Mouse (Mus musculus) embryonic facial prominence, embryonic 14.5 days (tissue): ENCODE measurements around the gene 9030624G23Rik. TPM values are rescaled to one million over a fixed set of nuclear protein-coding genes. Genes with fewer than 3 reads are reported as not detected.
"Not testable (repeated sequence)": the region's sequence is repeated elsewhere in the genome, so short reads cannot be mapped to it uniquely, and the experiment has no call there.

Experiments
- ATAC-seq: fragments of 200-750 bp; cut with Nextera tagmentation; 2 replicates; pipeline ENCODE4 v1.8.0; 2017; ENCODE audit warnings: low read depth, moderate number of reproducible peaks, moderate TSS enrichment
- DNase-seq: peaks from one replicate; pipeline ENCODE4 v3.0.0-alpha.2; 2015; ENCODE audit warnings: low spot score
- H3K27ac ChIP-seq: fragments of 300-500 bp; sonication (generic); replicated peaks from 2 replicates; pipeline ENCODE4 v1.5.1; 2014; ENCODE audit warnings: low read depth, mild to moderate bottlenecking, low read length, moderate library complexity
- H3K27me3 ChIP-seq: fragments of 300-500 bp; sonication (generic); replicated peaks from 2 replicates; pipeline ENCODE4 v1.6.1; 2014; ENCODE audit warnings: low read length; ENCODE audit not compliant: control insufficient read depth, insufficient read depth
- H3K36me3 ChIP-seq: fragments of 300-500 bp; sonication (generic); 2 replicates; pipeline ENCODE4 v1.6.1; 2014; ENCODE audit warnings: low read length, mixed read lengths; ENCODE audit not compliant: control insufficient read depth, insufficient read depth
- H3K4me1 ChIP-seq: fragments of 300-500 bp; sonication (generic); 2 replicates; pipeline ENCODE4 v1.6.1; 2014; ENCODE audit warnings: antibody characterized with exemption, low read length; ENCODE audit not compliant: control insufficient read depth, insufficient read depth
- H3K4me2 ChIP-seq: fragments of 300-500 bp; sonication (generic); 2 replicates; pipeline ENCODE4 v1.6.1; 2014; ENCODE audit warnings: low read depth, mild to moderate bottlenecking, low read length, moderate library complexity, mixed read lengths
- H3K4me3 ChIP-seq: fragments of 300-500 bp; sonication (generic); 2 replicates; pipeline ENCODE4 v1.5.1; 2014; ENCODE audit warnings: low read depth, mild to moderate bottlenecking, low read length
- H3K9ac ChIP-seq: fragments of 300-500 bp; sonication (generic); 2 replicates; pipeline ENCODE4 v1.6.1; 2014; ENCODE audit warnings: low read depth, mild to moderate bottlenecking, low read length, moderate library complexity, mixed read lengths
- H3K9me3 ChIP-seq: fragments of 300-500 bp; sonication (generic); 2 replicates; pipeline ENCODE4 v1.6.1; 2016; ENCODE audit warnings: low read length; ENCODE audit not compliant: control insufficient read depth
- WGBS: fragments of 180-500 bp; shearing (Covaris S2); extraction: QIAGEN DNeasy Blood & Tissue Kit; methylation state at CpG from one replicate; pipeline ENCODE4 v1.1.7; 2014; 5-methylcytosine and 5-hydroxymethylcytosine counted together
- polyA plus RNA-seq: library from polyadenylated mRNA; unstranded; fragments of >200 nt; fragmentation: Nextera tagmentation; extraction: Ambion mirVana; gene quantifications from 2 replicates; pipeline ENCODE4 v1.2.1, GENCODE M21; 2014

Gene 9030624G23Rik
- 2.2 and 2.3 TPM in 2 replicates for polyA plus RNA-seq

DNA sequence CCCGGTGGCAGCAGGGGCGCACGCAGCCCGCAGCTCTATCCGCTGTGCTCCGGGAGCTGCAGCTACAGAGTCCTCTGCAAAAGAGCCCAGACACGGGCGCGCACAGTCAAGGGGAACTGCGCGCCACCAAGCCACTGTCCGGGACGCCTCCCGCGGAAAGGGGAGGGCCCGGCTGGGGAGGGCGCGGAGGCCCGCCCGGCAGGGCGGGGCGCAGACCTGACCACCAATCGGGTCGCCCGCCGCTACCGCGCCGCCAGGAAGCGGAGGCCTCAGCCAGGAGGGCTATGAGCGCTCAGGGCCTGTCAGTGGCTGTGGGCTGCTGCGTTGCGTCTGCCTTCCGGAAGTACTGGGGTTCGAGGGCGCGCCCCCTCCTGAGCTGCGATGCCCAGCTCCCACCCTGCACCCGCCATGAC lies at the start of gene 9030624G23Rik:
9030624G23Rik (minus strand) TSS at position 139 of the 413 bp plus-strand sequence.
- WGBS: 0% methylated on average over 13 of the region's 39 CpGs
- H3K9me3 ChIP-seq, H3K27ac ChIP-seq, H3K4me1 ChIP-seq, H3K36me3 ChIP-seq, H3K27me3 ChIP-seq: not testable (repeated sequence)
- ATAC-seq (0 out of 2 replicates have a peak, but pooled peaks have one; percentile 33), DNase-seq (peak; percentile 57)
- Histone ChIP-seq H3K9ac (peak within 1 kb of the TSS; percentile 67), H3K4me2 (peak within 1 kb of the TSS; percentile 37), H3K4me3 (peak within 1 kb of the TSS; percentile 44)

DNA sequence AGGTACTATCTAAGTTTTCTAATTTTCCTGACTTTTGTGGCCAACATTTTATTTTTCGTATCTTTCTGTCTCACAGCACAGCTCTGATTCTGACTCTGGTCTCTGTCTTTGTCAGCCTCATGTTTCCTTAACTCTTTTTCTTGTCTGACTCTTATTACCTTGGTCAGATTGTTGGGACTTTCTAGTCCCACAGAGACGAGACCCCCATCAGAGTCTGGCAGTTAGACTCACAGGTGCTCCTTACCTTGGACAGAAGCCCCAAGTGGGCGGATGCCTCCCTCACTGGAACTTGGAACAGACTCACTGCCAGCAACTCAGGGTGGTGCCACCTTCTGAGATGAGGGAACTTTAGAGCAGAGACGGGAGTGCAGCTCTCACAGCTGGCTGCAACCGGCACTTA lies 13.9 kb downstream of the 9030624G23Rik start:
- 87% methylated on average over 2 of the region's 5 CpGs for WGBS
- not testable (repeated sequence) for H3K27ac ChIP-seq, H3K4me2 ChIP-seq, H3K9me3 ChIP-seq, H3K4me1 ChIP-seq, H3K36me3 ChIP-seq, H3K9ac ChIP-seq, DNase-seq, ATAC-seq, H3K27me3 ChIP-seq, H3K4me3 ChIP-seq
